Mouse (Mus musculus) kidney, postnatal 0 days (tissue): Measurements from ENCODE around the gene Nr5a2. TPM values are rescaled to one million over a fixed set of nuclear protein-coding genes. Genes with fewer than 3 reads are reported as not detected.
A peak's percentile ranks its signal among the peaks of the same experiment; 100 is the strongest.
"Not testable (repeated sequence)": the region's sequence is repeated elsewhere in the genome, so short reads cannot be mapped to it uniquely, and the experiment has no call there.

Source experiments
- ATAC-seq: fragments of 200-750 bp; cut with Nextera tagmentation; replicated peaks from 2 replicates; pipeline ENCODE4 v1.8.0; 2017; ENCODE audit warnings: low read depth, moderate number of reproducible peaks, moderate TSS enrichment, moderate library complexity; ENCODE audit not compliant: low FRiP score
- DNase-seq: peaks from one replicate; pipeline ENCODE4 v3.0.0-alpha.2; 2016; ENCODE audit warnings: low spot score
- H3K27ac ChIP-seq: fragments of 300-500 bp; sonication (generic); 2 replicates; pipeline ENCODE4 v1.5.1; 2014; ENCODE audit warnings: mild to moderate bottlenecking
- H3K27me3 ChIP-seq: fragments of 300-500 bp; sonication (generic); 2 replicates; pipeline ENCODE4 v1.6.1; 2014; ENCODE audit warnings: low read length, mixed read lengths; ENCODE audit not compliant: insufficient read depth
- H3K36me3 ChIP-seq: fragments of 300-500 bp; sonication (generic); 2 replicates; pipeline ENCODE4 v1.6.1; 2014; ENCODE audit warnings: low read length, mixed read lengths; ENCODE audit not compliant: insufficient read depth
- H3K4me1 ChIP-seq: fragments of 300-500 bp; sonication (generic); replicated peaks from 2 replicates; pipeline ENCODE4 v1.6.1; 2014; ENCODE audit warnings: antibody characterized with exemption, low read length, mixed read lengths; ENCODE audit not compliant: insufficient read depth
- H3K4me2 ChIP-seq: fragments of 300-500 bp; sonication (generic); 2 replicates; pipeline ENCODE4 v1.6.1; 2014; ENCODE audit warnings: mild to moderate bottlenecking, low read length, moderate library complexity, mixed read lengths
- H3K4me3 ChIP-seq: fragments of 300-500 bp; sonication (generic); replicated peaks from 2 replicates; pipeline ENCODE4 v1.5.1; 2014; ENCODE audit warnings: low read depth, low read length
- H3K9ac ChIP-seq: fragments of 300-500 bp; sonication (generic); 2 replicates; pipeline ENCODE4 v1.6.1; 2014; ENCODE audit warnings: low read depth, low read length
- H3K9me3 ChIP-seq: fragments of 300-500 bp; sonication (generic); replicated peaks from 2 replicates; pipeline ENCODE4 v1.6.1; 2016; ENCODE audit warnings: low read length, inconsistent platforms, mixed read lengths
- CTCF ChIP-seq: IDR thresholded peaks from 2 replicates; pipeline ENCODE4 v1.5.1; 2016; ENCODE audit warnings: antibody characterized with exemption, low read depth, mild to moderate bottlenecking, moderate library complexity
- WGBS: fragments of 180-500 bp; shearing (Covaris S2); extraction: QIAGEN DNeasy Blood & Tissue Kit; methylation state at CpG from one replicate; pipeline ENCODE4 v1.1.7; 2014; 5-methylcytosine and 5-hydroxymethylcytosine counted together
- polyA plus RNA-seq: library from polyadenylated mRNA; unstranded; fragments of >200 nt; fragmentation: Nextera tagmentation; extraction: Ambion mirVana; gene quantifications from 2 replicates; pipeline ENCODE4 v1.2.1, GENCODE M21; 2015

The Nr5a2 gene
- polyA plus RNA-seq, 1 experiment from 2014 or later, result 0.34 TPM

- ATAC-seq, result no peak
- WGBS, result 65% methylated on average over 6 of the region's 6 CpGs
Observed at GRCm38 (mm10) chr1:136800625-136801024, 159.6 kb downstream of the Nr5a2 start.

GRCm38 (mm10) chr1:136796361-136797090 is 163.7 kb downstream of the Nr5a2 start:
- 34% methylated on average over 17 of the region's 17 CpGs for WGBS
- H3K4me1 ChIP-seq, result no peaks in the 10 kb centered on the region
- H3K9me3 ChIP-seq, result no peaks in the 10 kb centered on the region
- ATAC-seq (no peak), DNase-seq (peak; percentile 57)
- H3K4me2 ChIP-seq, result no peak overlapping the region
- no peak overlapping the region for H3K9ac ChIP-seq
- no peaks in the 10 kb centered on the region for H3K36me3 ChIP-seq
- no peak overlapping the region for H3K4me3 ChIP-seq
- no peaks in the 10 kb centered on the region for H3K27me3 ChIP-seq
- H3K27ac ChIP-seq, result no peak overlapping the region
- no peak for TF ChIP-seq CTCF

More at GRCm38 (mm10) chr1:136800625-136801024, 159.6 kb downstream of the Nr5a2 start:
- no peak overlapping the region for H3K27ac ChIP-seq
- no peaks in the 10 kb centered on the region for H3K27me3 ChIP-seq
- H3K4me2 ChIP-seq, result no peak overlapping the region
- H3K36me3 ChIP-seq, result no peaks in the 10 kb centered on the region
- no peak overlapping the region for H3K4me3 ChIP-seq
- TF ChIP-seq CTCF, result no peak
- no peak overlapping the region for H3K9ac ChIP-seq
- H3K9me3 ChIP-seq, result no peaks in the 10 kb centered on the region
- H3K4me1 ChIP-seq, result no peaks in the 10 kb centered on the region
- no peak for DNase-seq

GRCm38 (mm10) chr1:136792957-136793883 is 167.0 kb downstream of the Nr5a2 start:
- H3K4me3 ChIP-seq, H3K9ac ChIP-seq, DNase-seq, H3K27ac ChIP-seq, H3K4me2 ChIP-seq, ATAC-seq, H3K9me3 ChIP-seq, H3K27me3 ChIP-seq, H3K36me3 ChIP-seq, H3K4me1 ChIP-seq: not testable (repeated sequence)
- 93% methylated on average over 12 of the region's 12 CpGs for WGBS
